Mouse (Mus musculus) kidney, adult 2 months (tissue): Measurements from ENCODE around the gene Scfd2.

ENCODE experiments used
- CTCF ChIP-seq: fragments of 200-500 bp; conservative IDR thresholded peaks from 2 replicates; pipeline ENCODE4 v1.5.1; 2011; ENCODE audit warnings: low read depth, mild to moderate bottlenecking, control low read depth, low read length, moderate library complexity, mixed read lengths; ENCODE audit not compliant: insufficient read depth, insufficient read length
- POLR2A ChIP-seq: fragments of 200-500 bp; IDR thresholded peaks from one replicate; pipeline ENCODE4 v1.6.1; 2011; ENCODE audit warnings: low read depth, low read length, control low read depth

DNA sequence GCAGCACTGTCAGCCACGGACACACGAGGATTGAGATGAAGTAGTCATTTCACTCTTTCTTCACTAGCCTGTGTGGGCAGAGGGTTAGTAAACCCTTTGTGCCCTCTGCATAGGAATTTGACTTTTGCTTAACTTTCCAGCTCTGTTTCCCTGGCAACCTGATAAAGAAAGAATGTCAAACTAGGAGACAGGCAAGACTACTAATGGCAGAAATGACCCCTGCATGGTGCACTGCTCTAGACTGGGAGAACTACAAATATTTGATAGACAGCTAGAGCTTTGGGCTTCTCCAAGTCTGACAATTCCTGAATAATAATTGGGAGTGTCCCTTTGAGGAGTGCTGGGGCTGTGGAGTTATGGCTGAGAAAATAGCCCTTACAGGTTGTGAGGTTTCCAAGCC lies 301.0 kb downstream of the Scfd2 start:
- TF ChIP-seq CTCF (no peak), POLR2A (no peak)
